Mouse (Mus musculus) heart, embryonic 16.5 days (tissue): ENCODE results near the gene Srrm4. TPM values are rescaled to one million over a fixed set of nuclear protein-coding genes. Genes with fewer than 3 reads are reported as not detected.

Experiments used
- ATAC-seq: fragments of 200-750 bp; cut with Nextera tagmentation; replicated peaks from 2 replicates; pipeline ENCODE4 v1.8.0; 2017; ENCODE audit warnings: moderate number of reproducible peaks; ENCODE audit not compliant: insufficient read depth, low FRiP score; ENCODE audit errors: extremely low read depth
- H3K27ac ChIP-seq: fragments of 300-500 bp; sonication (generic); 2 replicates; pipeline ENCODE4 v1.5.1; 2014; ENCODE audit warnings: mild to moderate bottlenecking, low read length, control low read depth, moderate library complexity
- H3K27me3 ChIP-seq: fragments of 300-500 bp; sonication (generic); 2 replicates; pipeline ENCODE4 v1.6.1; 2014; ENCODE audit warnings: low read length, mixed read lengths; ENCODE audit not compliant: control insufficient read depth, insufficient read depth
- H3K36me3 ChIP-seq: fragments of 300-500 bp; sonication (generic); 2 replicates; pipeline ENCODE4 v1.6.1; 2014; ENCODE audit not compliant: control insufficient read depth, insufficient read depth
- H3K4me1 ChIP-seq: fragments of 300-500 bp; sonication (generic); 2 replicates; pipeline ENCODE4 v1.6.1; 2014; ENCODE audit warnings: low read length, mixed read lengths; ENCODE audit not compliant: control insufficient read depth, insufficient read depth
- H3K4me2 ChIP-seq: fragments of 300-500 bp; sonication (generic); 2 replicates; pipeline ENCODE4 v1.6.1; 2014; ENCODE audit warnings: low read depth, mild to moderate bottlenecking, control low read depth, low read length
- H3K4me3 ChIP-seq: fragments of 300-500 bp; sonication (generic); 2 replicates; pipeline ENCODE4 v1.5.1; 2014; ENCODE audit warnings: mild to moderate bottlenecking, control low read depth, low read length
- H3K9ac ChIP-seq: fragments of 300-500 bp; sonication (generic); 2 replicates; pipeline ENCODE4 v1.6.1; 2014; ENCODE audit warnings: low read length, control low read depth
- H3K9me3 ChIP-seq: fragments of 300-500 bp; sonication (generic); replicated peaks from 2 replicates; pipeline ENCODE4 v1.6.1; 2016; ENCODE audit warnings: low read length; ENCODE audit not compliant: control insufficient read depth
- WGBS: fragments of 180-500 bp; shearing (Covaris S2); extraction: QIAGEN DNeasy Blood & Tissue Kit; methylation state at CpG from one replicate; pipeline ENCODE4 v1.1.7; 2014; 5-methylcytosine and 5-hydroxymethylcytosine counted together
- polyA plus RNA-seq: library from polyadenylated mRNA; unstranded; fragments of >200 nt; fragmentation: Nextera tagmentation; extraction: Ambion mirVana; gene quantifications from 2 replicates; pipeline ENCODE4 v1.2.1, GENCODE M21; 2015

The Srrm4 gene
- polyA plus RNA-seq, 1 experiment from 2014 or later = 0.84 TPM

- Histone ChIP-seq H3K9me3 (no peaks in the 10 kb centered on the region), H3K4me2 (no peak overlapping the region; the same call in 1 of the 2 replicates), H3K4me1 (peaks cover 20% of the 10 kb centered on the region), H3K9ac (no peak overlapping the region), H3K36me3 (no peaks in the 10 kb centered on the region), H3K27me3 (no peaks in the 10 kb centered on the region), H3K4me3 (no peak overlapping the region), H3K27ac (no peak overlapping the region)
- ATAC-seq = no peak
- WGBS = 46% methylated on average over 10 of the region's 10 CpGs
Measured at GRCm38 (mm10) chr5:116445634-116446367, 145.8 kb downstream of the Srrm4 start.

DNA sequence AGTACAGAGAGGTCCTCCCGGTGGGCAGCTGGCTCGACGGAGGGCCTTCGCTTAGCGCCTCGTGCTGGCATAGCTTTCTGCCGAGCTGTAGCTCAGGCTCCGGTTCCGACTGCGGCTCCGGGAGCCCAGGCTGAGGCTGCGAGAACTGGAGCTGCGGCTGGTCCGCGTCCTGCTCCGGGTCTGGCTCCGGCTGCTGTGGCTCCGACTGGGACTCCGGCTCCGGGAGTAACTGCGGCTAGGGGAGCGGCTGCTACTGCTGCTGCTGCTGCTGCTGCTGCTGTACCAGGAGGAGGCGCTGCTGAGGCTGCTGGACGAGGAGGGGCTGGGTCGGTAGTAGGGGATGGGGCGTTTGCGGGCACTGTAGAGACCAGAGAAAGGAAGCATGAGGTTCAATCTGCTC, 147.1 kb downstream of the Srrm4 start:
- Histone ChIP-seq H3K4me3 (no peak overlapping the region), H3K9ac (no peak overlapping the region), H3K36me3 (no peaks in the 10 kb centered on the region), H3K4me2 (no peak overlapping the region), H3K4me1 (peaks cover 13% of the 10 kb centered on the region), H3K9me3 (no peaks in the 10 kb centered on the region), H3K27ac (no peak overlapping the region), H3K27me3 (no peaks in the 10 kb centered on the region)
- WGBS = 64% methylated on average over 27 of the region's 27 CpGs
- ATAC-seq = no peak

DNA sequence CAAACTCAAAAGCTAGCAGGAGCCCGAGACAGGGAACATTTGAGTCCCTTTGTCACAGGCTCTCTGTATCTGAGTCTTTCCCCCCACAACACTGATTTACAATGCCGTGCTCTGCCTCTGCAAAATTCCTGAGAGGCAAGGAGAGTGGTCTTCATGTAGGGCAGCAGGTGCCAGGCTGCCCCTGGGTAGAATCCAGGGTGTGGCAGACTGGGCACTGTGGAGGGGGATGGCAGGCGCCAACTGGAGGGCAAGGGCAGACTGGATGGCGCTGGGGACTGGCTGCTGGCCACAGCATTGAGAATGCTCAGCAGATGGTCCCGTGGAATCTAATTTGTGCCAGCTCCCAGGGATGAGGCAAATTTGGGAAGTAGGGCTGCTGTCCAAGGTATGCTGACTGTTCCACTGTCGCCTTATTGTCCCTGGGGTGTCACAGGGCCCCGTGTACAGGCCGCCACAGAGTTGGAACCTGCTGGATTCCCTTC, 148.1 kb downstream of the Srrm4 start:
- ATAC-seq = no peak
- 70% methylated on average over 8 of the region's 8 CpGs for WGBS
- Histone ChIP-seq H3K4me1 (peaks cover 3% of the 10 kb centered on the region), H3K27me3 (no peaks in the 10 kb centered on the region), H3K27ac (no peak overlapping the region), H3K9ac (no peak overlapping the region), H3K4me3 (no peak overlapping the region), H3K9me3 (no peaks in the 10 kb centered on the region), H3K4me2 (no peak overlapping the region), H3K36me3 (no peaks in the 10 kb centered on the region)

DNA sequence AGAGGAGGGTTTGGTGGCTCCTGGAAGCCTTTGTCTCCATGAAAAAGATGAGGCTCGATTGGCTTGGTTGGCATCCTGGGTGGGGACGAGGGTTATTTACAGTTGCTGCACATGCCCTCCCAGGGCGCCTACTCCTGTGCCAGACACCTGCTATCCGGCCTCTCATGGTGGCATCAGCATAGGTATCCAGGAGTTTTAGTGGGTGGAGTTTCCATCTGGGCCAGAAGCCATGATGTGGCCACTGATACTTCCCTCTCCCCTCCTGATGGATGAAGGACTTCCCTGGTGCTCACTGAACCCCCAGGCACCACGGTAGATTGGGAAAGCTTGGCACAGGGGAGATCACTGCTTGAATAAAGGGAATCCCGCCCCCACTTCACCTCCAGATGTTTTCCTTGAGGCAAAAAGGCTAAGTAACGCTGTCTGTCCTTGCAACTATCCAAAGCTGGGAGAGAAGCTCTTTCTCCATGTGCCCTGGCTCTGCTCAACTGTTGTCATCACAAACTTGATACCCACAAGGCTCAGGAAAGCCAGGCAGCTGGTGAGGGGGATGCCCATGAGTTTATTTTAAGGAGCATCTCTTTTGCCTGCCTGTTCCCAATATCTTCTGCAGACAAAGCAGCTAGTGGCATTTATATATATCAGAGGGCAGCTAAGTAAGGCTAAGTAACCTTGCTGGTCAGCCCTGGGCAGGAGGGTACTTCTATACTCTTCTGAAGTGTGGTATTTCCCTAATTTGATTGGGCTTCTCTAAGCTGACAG, 148.7 kb downstream of the Srrm4 start:
- Histone ChIP-seq H3K27ac (no peak overlapping the region), H3K36me3 (no peaks in the 10 kb centered on the region), H3K4me1 (no peaks in the 10 kb centered on the region; the same call in 1 of the 2 replicates), H3K9ac (no peak overlapping the region), H3K9me3 (no peaks in the 10 kb centered on the region), H3K4me3 (no peak overlapping the region), H3K27me3 (no peaks in the 10 kb centered on the region), H3K4me2 (no peak overlapping the region)
- ATAC-seq = no peak
- whole genome bisulfite sequencing = 70% methylated on average over 7 of the region's 7 CpGs

- no peak overlapping the region for H3K4me2 ChIP-seq
- H3K4me1 ChIP-seq = peaks cover under 1% of the 10 kb centered on the region; the same call in 1 of the 2 replicates
- H3K27me3 ChIP-seq = no peaks in the 10 kb centered on the region
- no peak overlapping the region for H3K4me3 ChIP-seq
- 49% methylated on average over 4 of the region's 4 CpGs for WGBS
- no peaks in the 10 kb centered on the region for H3K36me3 ChIP-seq
- ATAC-seq = no peak
- H3K9ac ChIP-seq = no peak overlapping the region
- H3K27ac ChIP-seq = no peak overlapping the region
- no peaks in the 10 kb centered on the region for H3K9me3 ChIP-seq
Measured at GRCm38 (mm10) chr5:116440251-116440650, 151.4 kb downstream of the Srrm4 start.

- H3K27ac ChIP-seq = no peak overlapping the region
- H3K4me1 ChIP-seq = peaks cover 5% of the 10 kb centered on the region
- no peak overlapping the region for H3K4me3 ChIP-seq
- 36% methylated on average over 4 of the region's 4 CpGs for WGBS
- H3K27me3 ChIP-seq = no peaks in the 10 kb centered on the region
- H3K9ac ChIP-seq = no peak overlapping the region
- no peaks in the 10 kb centered on the region for H3K9me3 ChIP-seq
- H3K4me2 ChIP-seq = no peak overlapping the region
- ATAC-seq = no peak
- H3K36me3 ChIP-seq = no peaks in the 10 kb centered on the region
Measured at GRCm38 (mm10) chr5:116438328-116438727, 153.3 kb downstream of the Srrm4 start.

- no peak overlapping the region for H3K4me3 ChIP-seq
- peaks cover 5% of the 10 kb centered on the region for H3K4me1 ChIP-seq
- H3K27ac ChIP-seq = no peak overlapping the region
- ATAC-seq = no peak
- no peaks in the 10 kb centered on the region for H3K36me3 ChIP-seq
- H3K4me2 ChIP-seq = no peak overlapping the region
- H3K9me3 ChIP-seq = no peaks in the 10 kb centered on the region
- no peaks in the 10 kb centered on the region for H3K27me3 ChIP-seq
- H3K9ac ChIP-seq = no peak overlapping the region
Measured at GRCm38 (mm10) chr5:116436117-116436516, 155.5 kb downstream of the Srrm4 start.

DNA sequence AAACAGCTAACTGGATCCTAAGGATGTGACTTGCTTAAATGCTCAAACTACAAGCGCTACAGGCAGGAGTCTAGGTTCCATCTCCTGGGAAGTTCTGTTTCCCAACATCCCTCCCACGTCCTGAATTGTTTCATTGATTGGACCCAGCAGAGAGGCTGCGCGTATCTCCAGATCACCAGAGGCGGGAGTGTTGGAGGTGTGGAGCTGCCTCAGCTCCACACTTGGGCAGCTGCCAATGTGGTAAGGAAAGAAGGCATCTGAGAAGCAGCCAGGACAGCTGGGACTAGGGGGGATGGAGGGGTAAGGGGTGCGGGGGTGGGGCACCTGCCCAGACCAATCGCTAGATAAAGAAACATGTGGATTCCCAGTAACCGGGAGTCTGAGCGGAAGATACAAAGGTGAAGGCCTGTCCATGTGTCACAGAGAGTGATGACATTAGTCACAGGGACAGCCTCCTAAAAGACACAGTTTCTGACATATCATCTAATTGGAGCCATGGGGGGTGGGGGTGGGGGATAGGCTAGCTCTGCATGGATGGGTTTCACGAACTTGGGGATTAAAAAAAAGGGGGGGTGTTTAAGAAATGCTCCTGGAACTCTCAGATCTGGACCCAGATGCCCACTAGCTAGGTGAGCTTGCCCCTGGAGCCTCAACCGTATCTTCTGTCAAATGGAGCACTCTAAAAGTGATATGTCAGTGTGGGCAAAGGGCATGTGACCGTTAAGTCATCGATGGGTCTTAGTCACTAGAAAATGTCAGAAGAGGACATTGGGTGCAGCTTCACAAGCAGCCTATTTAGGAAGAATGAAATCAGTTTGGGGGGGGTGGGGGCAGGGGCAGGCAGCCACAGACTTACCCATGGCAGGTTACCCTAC, 156.4 kb downstream of the Srrm4 start:
- H3K27ac ChIP-seq = no peak overlapping the region
- no peak overlapping the region; the same call in 1 of the 2 replicates for H3K4me2 ChIP-seq
- H3K4me3 ChIP-seq = no peak overlapping the region
- ATAC-seq = no peak
- WGBS = 43% methylated on average over 13 of the region's 13 CpGs
- no peaks in the 10 kb centered on the region for H3K9me3 ChIP-seq
- no peaks in the 10 kb centered on the region for H3K36me3 ChIP-seq
- H3K9ac ChIP-seq = no peak overlapping the region
- no peaks in the 10 kb centered on the region for H3K27me3 ChIP-seq
- H3K4me1 ChIP-seq = peaks cover 5% of the 10 kb centered on the region
